In genomic region chr14:103741216-103741615, GRCm38 (mm10) we compare ENCODE assay signal across 21 mouse cellular contexts.
DNase-seq lines count a peak whose midpoint lies in the region; ATAC-seq and TF ChIP-seq lines count a peak whose summit lies in the region.
"Had no signal": no experiment of that assay in that cellular context is flagged by ENCODE, and none has a peak within 500 bp of the region (broad histone marks: within the 10 kb centered on the region; RNA-seq: fewer than 3 reads in every experiment).

No protein-coding gene starts in this region.

- intact Hi-C loops in heart, postnatal 10 days (cut with DNase I), result loop anchor here (5.0 kb wide), 2 partner anchors 71 to 101 kb away; partner anchors contain the start of gene Ednrb

- no peaks in the 10 kb centered on the region for H3K27me3 ChIP-seq in kidney, adult 2 months (replicated peaks; ENCODE audit: control insufficient read depth, insufficient read depth, low read length)
- no peaks in the 10 kb centered on the region for H3K27me3 ChIP-seq in kidney, embryonic 14.5 days (ENCODE audit: control insufficient read depth, insufficient read depth, low read length)
- H3K27me3 ChIP-seq: embryonic facial prominence, embryonic 12.5 days; hindbrain, embryonic 12.5 days; limb, embryonic 12.5 days; liver, embryonic 12.5 days; midbrain, embryonic 15.5 days; neural tube, embryonic 12.5 days had no signal

- 83% methylated on average over 7 of the region's 7 CpGs for WGBS in kidney, adult 2 months
- 87% methylated on average over 7 of the region's 7 CpGs for WGBS in kidney, embryonic 14.5 days

- H3K36me3 ChIP-seq in kidney, adult 2 months (ENCODE audit: control insufficient read depth, insufficient read depth, low read length), result no peaks in the 10 kb centered on the region
- no peaks in the 10 kb centered on the region for H3K36me3 ChIP-seq in kidney, embryonic 14.5 days (ENCODE audit: control insufficient read depth, insufficient read depth, low read length)
- H3K36me3 ChIP-seq: embryonic facial prominence, embryonic 12.5 days; hindbrain, embryonic 12.5 days; limb, embryonic 12.5 days; liver, embryonic 12.5 days; midbrain, embryonic 15.5 days; neural tube, embryonic 12.5 days had no signal

- no peak overlapping the region for H3K9ac ChIP-seq in kidney, embryonic 14.5 days (ENCODE audit: low read depth, low read length)
- H3K9ac ChIP-seq: embryonic facial prominence, embryonic 12.5 days; forebrain, postnatal 0 days; hindbrain, embryonic 12.5 days; limb, embryonic 12.5 days; liver, embryonic 12.5 days; midbrain, embryonic 15.5 days; neural tube, embryonic 12.5 days had no signal

- H3K4me2 ChIP-seq in kidney, embryonic 14.5 days (replicated peaks; ENCODE audit: low read depth, low read length), result no peak overlapping the region
- H3K4me2 ChIP-seq: embryonic facial prominence, embryonic 12.5 days; hindbrain, embryonic 12.5 days; limb, embryonic 12.5 days; liver, embryonic 12.5 days; midbrain, embryonic 15.5 days; neural tube, embryonic 12.5 days had no signal

- no peaks in the 10 kb centered on the region for H3K4me1 ChIP-seq in kidney, adult 2 months (ENCODE audit: control insufficient read depth, insufficient read depth, low read length)
- no peaks in the 10 kb centered on the region for H3K4me1 ChIP-seq in kidney, embryonic 14.5 days (ENCODE audit: control insufficient read depth, insufficient read depth, low read length)
- H3K4me1 ChIP-seq: embryonic facial prominence, embryonic 12.5 days; hindbrain, embryonic 12.5 days; limb, embryonic 12.5 days; liver, embryonic 12.5 days; midbrain, embryonic 15.5 days; neural tube, embryonic 12.5 days had no signal

- no peak for TF ChIP-seq CTCF in kidney, adult 2 months (conservative IDR thresholded peaks at IDR 0.05; ENCODE audit: insufficient read depth, insufficient read length, low read depth, low read length)

- peak; percentile 85 for DNase-seq in heart, adult 11 months
- no peak for DNase-seq in heart, postnatal 10 days
- DNase-seq in kidney, adult 2 months, result peak; percentile 65
- DNase-seq in kidney, adult 9 months, result peak; percentile 37
- peak; percentile 58 to 68 for DNase-seq in kidney, postnatal 36 days
- no peak for DNase-seq in embryo, embryonic 9.5 days (ENCODE audit: extremely low spot score)
- DNase-seq: cerebellum, adult 11-12 months; cerebellum, postnatal 10 days; forebrain, postnatal 0 days; gastrocnemius, postnatal 36 days; lung, adult 2 months; right cerebral cortex, postnatal 14 days had no signal

- ATAC-seq in kidney, embryonic 14.5 days (ENCODE audit: low FRiP score, low TSS enrichment), result no peak
- ATAC-seq: CD4-positive, CD25-positive, alpha-beta regulatory T cell, adult 4 months; forebrain, postnatal 0 days; liver, embryonic 12.5 days; midbrain, embryonic 15.5 days had no signal

- no peak overlapping the region for H3K4me3 ChIP-seq in kidney, adult 2 months (ENCODE audit: insufficient read depth, low read depth, low read length)
- H3K4me3 ChIP-seq in kidney, embryonic 14.5 days (ENCODE audit: low read length), result no peak overlapping the region
- H3K4me3 ChIP-seq: embryonic facial prominence, embryonic 12.5 days; hindbrain, embryonic 12.5 days; limb, embryonic 12.5 days; liver, embryonic 12.5 days; midbrain, embryonic 15.5 days; neural tube, embryonic 12.5 days had no signal

- 0 out of 2 replicates have a peak overlapping the region, but pooled peaks have one; percentile 23 for H3K27ac ChIP-seq in kidney, adult 2 months (ENCODE audit: insufficient read depth, low read depth, low read length)
- H3K27ac ChIP-seq in kidney, embryonic 14.5 days (ENCODE audit: low read depth, low read length), result no peak overlapping the region
- H3K27ac ChIP-seq: embryonic facial prominence, embryonic 12.5 days; hindbrain, embryonic 12.5 days; limb, embryonic 12.5 days; liver, embryonic 12.5 days; macrophage; midbrain, embryonic 15.5 days; neural tube, embryonic 12.5 days had no signal

- H3K9me3 ChIP-seq in kidney, embryonic 14.5 days (ENCODE audit: control insufficient read depth, low read length), result no peaks in the 10 kb centered on the region
- H3K9me3 ChIP-seq: embryonic facial prominence, embryonic 12.5 days; hindbrain, embryonic 12.5 days; limb, embryonic 12.5 days; liver, embryonic 12.5 days; midbrain, embryonic 15.5 days; neural tube, embryonic 12.5 days had no signal

- TF ChIP-seq POLR2A in kidney, adult 2 months (IDR thresholded peaks at IDR 0.05; ENCODE audit: low read depth, low read length), result no peak

Comparison
In these comparisons a context has a peak if more than half of its experiments do, and no peak if none do; other contexts are left out.
1. DNase-seq: peak in heart, adult 11 months (single experiment), kidney, adult 2 months (single experiment), kidney, adult 9 months (single experiment) and kidney, postnatal 36 days (2 of 2); none in heart, postnatal 10 days (0 of 2) and embryo, embryonic 9.5 days (single experiment).